Mouse (Mus musculus): ENCODE measurements around the gene Cbarp. TPM values are rescaled to one million over a fixed set of nuclear protein-coding genes. Genes with fewer than 3 reads are reported as not detected.

Cbarp gene
- total and polyA plus RNA-seq, 3 experiments, result 0.19 to 2.4 (median 2.3) TPM

DNA sequence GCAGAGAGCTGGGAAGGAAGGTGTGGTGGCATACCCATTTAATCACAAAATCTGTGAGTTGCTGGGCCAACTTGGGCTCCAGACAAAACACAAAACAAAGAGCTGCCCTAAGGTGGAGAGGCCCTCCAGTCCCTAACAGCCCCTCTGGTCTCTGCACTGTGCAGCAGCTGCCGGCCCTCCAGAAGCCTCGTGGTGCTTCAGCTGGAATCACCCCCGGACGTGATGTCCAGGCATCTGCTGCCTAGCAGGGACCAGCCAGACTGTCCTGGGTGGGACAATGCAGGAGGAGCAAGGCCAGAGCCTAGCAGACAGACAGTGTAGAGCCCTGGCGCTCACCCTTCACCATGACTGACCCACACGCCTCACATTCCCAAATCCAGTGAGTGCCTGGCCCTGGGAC lies 49.1 kb downstream of the Cbarp start:
- no peak for DNase-seq (ENCODE audit: extremely low read depth)
- no peak overlapping the region for H3K9ac ChIP-seq (ENCODE audit: insufficient read depth, low read depth)
- H3K4me2 ChIP-seq (ENCODE audit: insufficient read depth, low read depth, poor library complexity, severe bottlenecking), result no peak overlapping the region
- H3K9me3 ChIP-seq (replicated peaks; ENCODE audit: low read length), result no peaks in the 10 kb centered on the region
- no peaks in the 10 kb centered on the region for H3K27me3 ChIP-seq (replicated peaks)
- no peak overlapping the region for H3K27ac ChIP-seq (ENCODE audit: insufficient read depth, low read depth)
- dilution Hi-C loops (cut with MboI; ENCODE audit: extremely low pct_ligation_motif_present, extremely low pct_unique_long_range_greater_than_20kb, low sequenced_read_pairs), result no loop called here
- H3K36me3 ChIP-seq (replicated peaks in 1 of 2; ENCODE audit: control insufficient read depth in 1 of 2, insufficient read depth in 1 of 2, low read length in 1 of 2), result peaks cover 13 to 88% of the 10 kb centered on the region in 2 experiments
- peaks cover 0 to 23% of the 10 kb centered on the region in 2 experiments; a peak in 3 of 4 replicates for H3K4me1 ChIP-seq (ENCODE audit: control insufficient read depth in 1 of 2, insufficient read depth in 2 of 2)
- 0 out of 2 replicates have a peak, but pooled peaks cover 2% of the 10 kb centered on the region for H3K79me2 ChIP-seq (replicated peaks; ENCODE audit: control insufficient read depth, extremely low read depth, insufficient read depth, poor library complexity, severe bottlenecking)
- no peak for TF ChIP-seq ETS1 (conservative IDR thresholded peaks at IDR 0.05; ENCODE audit: low read depth, low read length)
- TF ChIP-seq EP300 (IDR thresholded peaks at IDR 0.05; ENCODE audit: low read length), result no peak
- TF ChIP-seq RAD21 (IDR thresholded peaks at IDR 0.05; ENCODE audit: low read depth, low read length), result no peak
- no peak for TF ChIP-seq MAZ (IDR thresholded peaks at IDR 0.05; ENCODE audit: low read depth, low read length)
- no peak for TF ChIP-seq MAX (IDR thresholded peaks at IDR 0.05; ENCODE audit: low read length)
- no peak for TF ChIP-seq BHLHE40 (IDR thresholded peaks at IDR 0.05; ENCODE audit: low read depth, low read length)
- no peak for TF ChIP-seq TBP (conservative IDR thresholded peaks at IDR 0.05; ENCODE audit: low read depth, low read length)
- no peak for TF ChIP-seq POLR2A (IDR thresholded peaks at IDR 0.05; ENCODE audit: low read depth, low read length)
- no peak for TF ChIP-seq MXI1 (IDR thresholded peaks at IDR 0.05; ENCODE audit: low read depth, low read length)
- TF ChIP-seq USF1 (IDR thresholded peaks at IDR 0.05; ENCODE audit: low read depth, low read length), result no peak
- no peak overlapping the region for H3K4me3 ChIP-seq (replicated peaks in 1 of 3; ENCODE audit: low read depth in 2 of 3, low read length in 2 of 3, poor library complexity in 1 of 3)
- in situ Hi-C loops (cut with MboI; ENCODE audit: low pct_ligation_motif_present, low pct_unique_long_range_greater_than_20kb, low sequenced_read_pairs), result no loop called here

DNA sequence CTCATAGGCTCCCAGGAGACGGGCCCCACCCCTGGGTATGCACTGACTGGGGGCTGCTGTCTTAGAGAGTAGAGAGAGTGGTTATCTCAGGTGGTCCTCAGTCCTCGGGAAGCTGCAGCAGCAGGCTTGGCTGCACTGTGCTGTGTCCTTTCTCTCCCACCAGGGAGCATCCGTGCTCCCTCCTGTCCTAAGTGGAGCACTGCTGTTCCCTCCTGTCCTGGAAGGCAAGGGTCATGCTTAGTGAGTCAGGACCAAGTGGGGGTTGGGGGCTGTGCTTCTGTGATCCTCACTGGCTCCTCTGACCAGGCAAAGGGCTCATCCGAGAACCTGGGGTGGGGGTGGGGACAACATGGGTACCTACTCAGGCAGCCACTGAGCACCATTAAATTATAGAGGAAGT lies 51.5 kb downstream of the Cbarp start:
- no peaks in the 10 kb centered on the region for H3K27me3 ChIP-seq (replicated peaks)
- H3K9ac ChIP-seq (ENCODE audit: insufficient read depth, low read depth), result no peak overlapping the region
- H3K4me1 ChIP-seq (ENCODE audit: control insufficient read depth in 1 of 2, insufficient read depth in 2 of 2), result peaks cover 0 to 26% of the 10 kb centered on the region in 2 experiments; a peak in 3 of 4 replicates
- TF ChIP-seq USF1 (IDR thresholded peaks at IDR 0.05; ENCODE audit: low read depth, low read length), result no peak
- no peak for TF ChIP-seq IRF4 (IDR thresholded peaks at IDR 0.05; ENCODE audit: low read depth, low read length)
- no peak for TF ChIP-seq ZC3H11A (IDR thresholded peaks at IDR 0.05; ENCODE audit: low read depth, low read length)
- TF ChIP-seq E2F4 (IDR thresholded peaks at IDR 0.05; ENCODE audit: insufficient replicate concordance, low read depth, low read length), result no peak
- TF ChIP-seq MAFK (IDR thresholded peaks at IDR 0.05; ENCODE audit: insufficient replicate concordance, low read length), result no peak
- no peak for TF ChIP-seq MXI1 (IDR thresholded peaks at IDR 0.05; ENCODE audit: low read depth, low read length)
- no peak for TF ChIP-seq GABPA (IDR thresholded peaks at IDR 0.05; ENCODE audit: insufficient replicate concordance, low read depth, low read length)
- no peak for TF ChIP-seq USF2 (conservative IDR thresholded peaks at IDR 0.05; ENCODE audit: low read depth, low read length)
- no peak for TF ChIP-seq KAT2A (IDR thresholded peaks at IDR 0.05; ENCODE audit: insufficient replicate concordance, low read length)
- no peak for TF ChIP-seq MAZ (IDR thresholded peaks at IDR 0.05; ENCODE audit: low read depth, low read length)
- TF ChIP-seq EP300 (IDR thresholded peaks at IDR 0.05; ENCODE audit: low read length), result no peak
- no peak for TF ChIP-seq POLR2A (IDR thresholded peaks at IDR 0.05; ENCODE audit: low read depth, low read length)
- H3K4me2 ChIP-seq (ENCODE audit: insufficient read depth, low read depth, poor library complexity, severe bottlenecking), result no peak overlapping the region
- no peaks in the 10 kb centered on the region for H3K9me3 ChIP-seq (replicated peaks; ENCODE audit: low read length)
- in situ Hi-C loops (cut with MboI; ENCODE audit: low pct_ligation_motif_present, low pct_unique_long_range_greater_than_20kb, low sequenced_read_pairs), result no loop called here
- H3K27ac ChIP-seq (ENCODE audit: insufficient read depth, low read depth), result no peak overlapping the region
- no peak for DNase-seq (ENCODE audit: extremely low read depth)
- peaks cover 21 to 89% of the 10 kb centered on the region in 2 experiments for H3K36me3 ChIP-seq (replicated peaks in 1 of 2; ENCODE audit: control insufficient read depth in 1 of 2, insufficient read depth in 1 of 2, low read length in 1 of 2)
- no peak overlapping the region for H3K4me3 ChIP-seq (replicated peaks in 1 of 3; ENCODE audit: low read depth in 2 of 3, low read length in 2 of 3, poor library complexity in 1 of 3)
- no peaks in the 10 kb centered on the region for H3K79me2 ChIP-seq (replicated peaks; ENCODE audit: control insufficient read depth, extremely low read depth, insufficient read depth, poor library complexity, severe bottlenecking)
- dilution Hi-C loops (cut with MboI; ENCODE audit: extremely low pct_ligation_motif_present, extremely low pct_unique_long_range_greater_than_20kb, low sequenced_read_pairs), result no loop called here
